Mouse (Mus musculus): ENCODE measurements around the gene Cnot2. TPM values are rescaled to one million over a fixed set of nuclear protein-coding genes. Genes with fewer than 3 reads are reported as not detected.
"Not testable (repeated sequence)": the region's sequence is repeated elsewhere in the genome, so short reads cannot be mapped to it uniquely, and the experiment has no call there.

The Cnot2 gene
- polyA plus RNA-seq, 1 experiment, result 88.1 TPM

DNA sequence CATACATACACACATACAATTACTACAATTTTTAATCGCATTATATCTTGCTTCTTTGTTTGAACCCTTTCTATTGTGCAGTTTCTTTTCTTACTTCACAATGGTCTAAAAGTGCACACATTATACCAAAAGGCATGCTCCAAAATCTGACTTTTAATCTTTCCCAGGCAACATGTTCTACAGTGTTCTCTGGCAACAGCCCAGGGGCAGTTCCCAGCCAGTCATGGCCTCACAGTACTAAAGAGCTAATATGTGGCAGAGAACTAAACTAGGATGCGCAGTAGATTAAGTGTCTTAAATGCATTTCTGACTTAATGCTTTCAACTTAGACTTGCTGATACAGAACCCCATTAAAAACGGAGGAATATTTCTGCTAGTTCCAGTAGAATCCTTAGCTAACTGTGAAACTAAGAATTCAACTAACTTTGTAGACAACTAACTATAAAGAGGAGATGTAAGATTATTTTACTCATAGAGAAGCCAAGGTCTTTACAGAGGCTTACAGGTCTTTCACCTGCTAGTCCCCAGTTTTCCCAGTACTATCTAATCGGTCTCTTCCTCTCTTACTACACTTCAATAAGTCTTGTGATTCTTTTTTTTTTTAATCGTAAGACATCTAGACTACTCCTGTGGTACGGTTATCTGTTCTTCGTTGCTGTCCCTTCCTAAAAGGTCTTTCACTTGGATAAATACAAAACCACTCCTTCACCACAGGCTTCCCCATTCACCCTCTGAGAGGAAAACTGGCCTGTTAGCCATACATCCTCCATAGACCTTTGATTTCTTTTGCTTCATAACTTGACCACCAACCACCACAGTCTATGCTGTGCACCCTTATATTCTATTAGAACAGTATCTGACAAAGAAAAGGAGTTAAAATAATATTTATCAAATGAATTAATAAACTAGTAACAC, 13.6 kb downstream of the Cnot2 start:
- Histone ChIP-seq H3K27ac (ENCODE audit: insufficient read depth, low read length) (no peak overlapping the region), H3K4me3 (replicated peaks; ENCODE audit: insufficient read depth, low read depth, low read length) (no peak overlapping the region), H3K27me3 (ENCODE audit: control insufficient read depth, insufficient read depth, low read length) (no peaks in the 10 kb centered on the region), H3K4me1 (ENCODE audit: control insufficient read depth, insufficient read depth, low read length) (peaks cover 6% of the 10 kb centered on the region)
- TF ChIP-seq POLR2A (IDR thresholded peaks at IDR 0.05; ENCODE audit: borderline replicate concordance, insufficient read depth, low read length), result no peak
- no peak for TF ChIP-seq CTCF (IDR thresholded peaks at IDR 0.05; ENCODE audit: borderline replicate concordance, insufficient read depth, low read depth, low read length)
- WGBS, result 52% methylated on average over 7 of the region's 7 CpGs
- peak; percentile 47 to 74 for DNase-seq

DNA sequence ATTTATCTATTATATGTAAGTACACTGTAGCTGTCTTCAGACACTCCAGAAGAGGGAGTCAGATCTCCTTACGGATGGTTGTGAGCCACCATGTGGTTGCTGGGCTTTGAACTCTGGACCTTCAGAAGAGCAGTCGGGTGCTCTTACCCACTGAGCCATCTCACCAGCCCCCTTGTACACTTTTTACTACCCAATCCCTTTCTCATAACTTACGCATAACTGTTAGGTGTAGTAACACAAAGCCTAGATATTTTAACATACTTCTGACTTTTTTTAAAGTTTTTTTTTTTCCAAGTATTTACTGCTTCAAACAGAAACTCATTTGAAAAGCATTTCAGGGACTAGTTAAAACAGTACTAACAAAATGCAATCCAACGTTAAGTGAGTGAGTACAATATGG, 14.8 kb downstream of the Cnot2 start:
- not testable (repeated sequence) for DNase-seq; H3K4me3 ChIP-seq (replicated peaks; ENCODE audit: insufficient read depth, low read depth, low read length); H3K27ac ChIP-seq (ENCODE audit: insufficient read depth, low read length); H3K27me3 ChIP-seq (ENCODE audit: control insufficient read depth, insufficient read depth, low read length)
- WGBS, result 79% methylated on average over 4 of the region's 4 CpGs
- H3K4me1 ChIP-seq (ENCODE audit: control insufficient read depth, insufficient read depth, low read length), result peaks cover 11% of the 10 kb centered on the region

DNA sequence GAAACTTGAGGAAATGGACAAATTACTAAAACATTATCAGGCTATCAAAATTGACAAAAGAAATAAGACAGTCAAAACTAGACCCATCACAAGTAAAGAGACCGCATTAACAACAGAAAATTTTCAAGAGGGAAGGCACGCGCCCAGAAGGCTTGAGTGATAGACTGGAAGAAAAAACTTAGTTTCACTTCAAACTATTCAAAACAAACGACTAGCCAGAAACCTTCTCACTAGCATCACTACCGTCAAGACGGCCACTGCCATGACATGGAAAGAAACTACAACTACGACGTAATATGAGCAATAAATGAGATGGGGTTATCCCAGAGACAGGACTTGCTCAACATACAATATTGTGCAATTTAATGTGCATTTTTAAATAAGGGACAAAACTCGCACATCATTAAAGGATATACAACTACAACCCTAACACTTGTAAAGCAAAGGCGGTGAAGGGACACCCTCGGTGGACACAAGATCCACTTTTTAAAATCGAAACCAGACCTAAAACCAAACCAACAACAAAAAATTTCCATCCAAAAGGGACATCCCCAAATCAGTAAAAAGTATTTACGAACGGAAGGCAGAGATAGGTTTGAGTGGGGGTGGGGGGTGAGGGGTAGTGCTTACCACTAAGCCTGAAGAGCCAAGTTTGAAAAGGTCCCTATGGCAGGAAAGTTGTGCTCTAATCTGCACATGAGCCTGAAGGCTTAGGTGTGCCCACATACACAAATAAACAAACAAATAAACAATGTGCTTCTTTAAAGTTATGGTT, 16.3 kb downstream of the Cnot2 start:
- H3K4me1 ChIP-seq (ENCODE audit: control insufficient read depth, insufficient read depth, low read length), result peaks cover 17% of the 10 kb centered on the region
- no peaks in the 10 kb centered on the region for H3K27me3 ChIP-seq (ENCODE audit: control insufficient read depth, insufficient read depth, low read length)
- no peak overlapping the region for H3K27ac ChIP-seq (ENCODE audit: insufficient read depth, low read length)
- TF ChIP-seq POLR2A (IDR thresholded peaks at IDR 0.05; ENCODE audit: borderline replicate concordance, insufficient read depth, low read length), result no peak
- TF ChIP-seq CTCF (IDR thresholded peaks at IDR 0.05; ENCODE audit: borderline replicate concordance, insufficient read depth, low read depth, low read length), result no peak
- no peak overlapping the region for H3K4me3 ChIP-seq (replicated peaks; ENCODE audit: insufficient read depth, low read depth, low read length)
- DNase-seq, result no peak
- WGBS, result 94% methylated on average over 14 of the region's 14 CpGs

GRCm38 (mm10) chr10:116562731-116563480, 18.4 kb downstream of the Cnot2 start:
- H3K4me3 ChIP-seq (replicated peaks; ENCODE audit: insufficient read depth, low read depth, low read length), result no peak overlapping the region
- H3K27ac ChIP-seq (ENCODE audit: insufficient read depth, low read length), result no peak overlapping the region
- no peak for TF ChIP-seq CTCF (IDR thresholded peaks at IDR 0.05; ENCODE audit: borderline replicate concordance, insufficient read depth, low read depth, low read length)
- no peak for TF ChIP-seq POLR2A (IDR thresholded peaks at IDR 0.05; ENCODE audit: borderline replicate concordance, insufficient read depth, low read length)

DNA sequence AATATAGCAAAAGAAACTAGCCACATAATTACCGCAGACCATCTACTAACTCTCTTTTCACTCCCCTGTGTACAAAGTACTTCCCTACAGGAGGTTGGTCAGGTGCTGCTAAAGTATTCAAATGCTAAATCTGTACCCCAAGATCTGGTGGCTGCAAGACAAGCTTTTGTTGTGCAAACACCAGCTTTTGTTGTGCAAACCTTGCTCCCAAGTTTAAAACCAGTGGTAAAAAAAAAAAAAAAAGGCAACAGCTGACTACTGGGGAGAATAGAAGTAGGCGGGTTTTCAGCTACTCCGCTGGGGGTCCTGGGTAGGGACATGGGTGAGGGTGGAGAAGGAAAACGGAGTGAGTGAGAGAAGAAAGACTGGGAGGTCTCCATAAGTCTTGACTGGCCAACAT, 19.1 kb downstream of the Cnot2 start:
- no peaks in the 10 kb centered on the region for H3K27me3 ChIP-seq (ENCODE audit: control insufficient read depth, insufficient read depth, low read length)
- H3K4me3 ChIP-seq (replicated peaks; ENCODE audit: insufficient read depth, low read depth, low read length), result no peak overlapping the region
- peaks cover 12% of the 10 kb centered on the region for H3K4me1 ChIP-seq (ENCODE audit: control insufficient read depth, insufficient read depth, low read length)
- 44% methylated on average over 4 of the region's 4 CpGs for WGBS
- no peak for TF ChIP-seq CTCF (IDR thresholded peaks at IDR 0.05; ENCODE audit: borderline replicate concordance, insufficient read depth, low read depth, low read length)
- DNase-seq, result no peak
- H3K27ac ChIP-seq (ENCODE audit: insufficient read depth, low read length), result peak overlapping the region; percentile 50; the same call in 1 of the 2 replicates

More at GRCm38 (mm10) chr10:116562731-116563480, 18.4 kb downstream of the Cnot2 start:
- H3K4me1 ChIP-seq (ENCODE audit: control insufficient read depth, insufficient read depth, low read length), result peaks cover 14% of the 10 kb centered on the region
- DNase-seq, result no peak
- no peaks in the 10 kb centered on the region for H3K27me3 ChIP-seq (ENCODE audit: control insufficient read depth, insufficient read depth, low read length)
- WGBS, result 76% methylated on average over 4 of the region's 4 CpGs

DNA sequence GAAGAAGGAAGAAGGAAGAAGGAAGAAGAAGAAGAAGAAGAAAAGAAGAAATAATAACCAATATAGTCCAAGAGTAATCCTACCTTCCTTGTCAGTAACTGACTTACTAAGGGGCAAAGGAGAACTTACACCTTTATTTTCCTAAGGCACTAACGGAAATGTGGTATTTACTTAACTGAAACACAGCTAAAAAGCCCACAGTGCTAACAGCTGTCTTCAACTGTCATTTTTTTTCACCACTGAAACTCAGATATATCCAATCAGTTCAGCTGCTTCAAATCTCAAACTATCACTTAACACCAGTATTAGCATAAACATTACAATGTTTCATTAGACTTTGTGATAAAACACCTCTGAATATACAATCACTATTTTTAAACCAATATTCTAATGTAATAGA, 22.1 kb downstream of the Cnot2 start:
- no peak for TF ChIP-seq CTCF (IDR thresholded peaks at IDR 0.05; ENCODE audit: borderline replicate concordance, insufficient read depth, low read depth, low read length)
- Histone ChIP-seq H3K27me3 (ENCODE audit: control insufficient read depth, insufficient read depth, low read length) (no peaks in the 10 kb centered on the region), H3K4me3 (replicated peaks; ENCODE audit: insufficient read depth, low read depth, low read length) (no peak overlapping the region), H3K27ac (ENCODE audit: insufficient read depth, low read length) (no peak overlapping the region), H3K4me1 (ENCODE audit: control insufficient read depth, insufficient read depth, low read length) (peaks cover 12% of the 10 kb centered on the region)
- no peak for DNase-seq
- WGBS, result 53% methylated on average over 1 of the region's 1 CpGs

- TF ChIP-seq CTCF (IDR thresholded peaks at IDR 0.05; ENCODE audit: borderline replicate concordance, insufficient read depth, low read depth, low read length) (no peak), POLR2A (IDR thresholded peaks at IDR 0.05; ENCODE audit: borderline replicate concordance, insufficient read depth, low read length) (no peak)
- 57% methylated on average over 1 of the region's 1 CpGs for WGBS
- no peak overlapping the region for H3K27ac ChIP-seq (ENCODE audit: insufficient read depth, low read length)
These were observed 24.1 kb downstream of the Cnot2 start for GRCm38 (mm10) chr10:116557166-116557565.

More at GRCm38 (mm10) chr10:116557166-116557565, 24.1 kb downstream of the Cnot2 start:
- no peak for DNase-seq
- peaks cover 8% of the 10 kb centered on the region for H3K4me1 ChIP-seq (ENCODE audit: control insufficient read depth, insufficient read depth, low read length)
- no peaks in the 10 kb centered on the region for H3K27me3 ChIP-seq (ENCODE audit: control insufficient read depth, insufficient read depth, low read length)
- no peak overlapping the region for H3K4me3 ChIP-seq (replicated peaks; ENCODE audit: insufficient read depth, low read depth, low read length)

Measured in cerebellum, adult 2 months (tissue).